Mouse (Mus musculus) heart, postnatal 0 days (tissue): ENCODE results near the gene Hist2h2aa1. TPM values are rescaled to one million over a fixed set of nuclear protein-coding genes. Genes with fewer than 3 reads are reported as not detected.
"Not testable (repeated sequence)": the region's sequence is repeated elsewhere in the genome, so short reads cannot be mapped to it uniquely, and the experiment has no call there.

ENCODE experiments used
- ATAC-seq: fragments of 200-750 bp; cut with Nextera tagmentation; 2 replicates; pipeline ENCODE4 v1.8.0; 2017; ENCODE audit warnings: low read depth, moderate number of reproducible peaks, moderate library complexity; ENCODE audit not compliant: insufficient read depth
- DNase-seq: peaks from one replicate; pipeline ENCODE4 v3.0.0-alpha.2; 2016; ENCODE audit warnings: low spot score
- H3K27ac ChIP-seq: fragments of 300-500 bp; sonication (generic); 2 replicates; pipeline ENCODE4 v1.5.1; 2014; ENCODE audit warnings: low read depth, mild to moderate bottlenecking
- H3K27me3 ChIP-seq: fragments of 300-500 bp; sonication (generic); 2 replicates; pipeline ENCODE4 v1.6.1; 2014; ENCODE audit warnings: low read length, mixed read lengths; ENCODE audit not compliant: control insufficient read depth, insufficient read depth
- H3K36me3 ChIP-seq: fragments of 300-500 bp; sonication (generic); replicated peaks from 2 replicates; pipeline ENCODE4 v1.6.1; 2014; ENCODE audit warnings: low read length, mixed read lengths; ENCODE audit not compliant: control insufficient read depth, insufficient read depth
- H3K4me1 ChIP-seq: fragments of 300-500 bp; sonication (generic); 2 replicates; pipeline ENCODE4 v1.6.1; 2014; ENCODE audit warnings: antibody characterized with exemption; ENCODE audit not compliant: control insufficient read depth, insufficient read depth
- H3K4me2 ChIP-seq: fragments of 300-500 bp; sonication (generic); 2 replicates; pipeline ENCODE4 v1.6.1; 2014; ENCODE audit warnings: low read depth, mild to moderate bottlenecking, low read length, moderate library complexity
- H3K4me3 ChIP-seq: fragments of 300-500 bp; sonication (generic); 2 replicates; pipeline ENCODE4 v1.5.1; 2014; ENCODE audit warnings: low read depth, low read length
- H3K9ac ChIP-seq: fragments of 300-500 bp; sonication (generic); replicated peaks from 2 replicates; pipeline ENCODE4 v1.6.1; 2014; ENCODE audit warnings: low read depth, low read length, mixed read lengths
- H3K9me3 ChIP-seq: fragments of 300-500 bp; sonication (generic); replicated peaks from 2 replicates; pipeline ENCODE4 v1.6.1; 2016; ENCODE audit warnings: low read length; ENCODE audit not compliant: control insufficient read depth
- CTCF ChIP-seq: IDR thresholded peaks from 2 replicates; pipeline ENCODE4 v1.5.1; 2016; ENCODE audit warnings: antibody characterized with exemption, control low read depth, low read depth
- EP300 ChIP-seq: IDR thresholded peaks from 2 replicates; pipeline ENCODE4 v1.6.1; 2016; ENCODE audit warnings: antibody characterized with exemption, low read depth
- WGBS: fragments of 180-500 bp; shearing (Covaris S2); extraction: QIAGEN DNeasy Blood & Tissue Kit; methylation state at CpG from one replicate; pipeline ENCODE4 v1.1.7; 2014; 5-methylcytosine and 5-hydroxymethylcytosine counted together
- polyA plus RNA-seq: library from polyadenylated mRNA; unstranded; fragments of >200 nt; fragmentation: Nextera tagmentation; extraction: Ambion mirVana; gene quantifications from 2 replicates; pipeline ENCODE4 v1.2.1, GENCODE M21; 2015
- total RNA-seq: library from RNA; depleted of rRNA; stranded (reverse); fragments of >200 nt; gene quantifications from 2 replicates; pipeline ENCODE4 v1.2.3, GENCODE M21; 2014; ENCODE audit warnings: low replicate concordance

The Hist2h2aa1 gene
- total and polyA plus RNA-seq, 2 experiments from 2014 or later: 22.0 to 1,660 TPM

GRCm38 (mm10) chr3:96237904-96238511, 7.3 kb upstream of the Hist2h2aa1 start:
- WGBS: 2% methylated on average over 12 of the region's 12 CpGs
- ATAC-seq: no peak
- peak overlapping the region; percentile 53 for H3K4me2 ChIP-seq
- H3K4me1 ChIP-seq: peaks cover 16% of the 10 kb centered on the region
- H3K4me3 ChIP-seq: peak overlapping the region; percentile 40
- H3K27ac ChIP-seq: peak overlapping the region; percentile 39; the same call in 1 of the 2 replicates
- TF ChIP-seq CTCF (no peak), EP300 (no peak)
- peak overlapping the region; percentile 36 for H3K9ac ChIP-seq
- no peaks in the 10 kb centered on the region for H3K9me3 ChIP-seq
- H3K27me3 ChIP-seq: no peaks in the 10 kb centered on the region
- no peaks in the 10 kb centered on the region for H3K36me3 ChIP-seq
- DNase-seq: no peak

- DNase-seq, H3K36me3 ChIP-seq, H3K27me3 ChIP-seq, H3K9me3 ChIP-seq: not testable (repeated sequence)
- ATAC-seq: peak; percentile 90
- peak within 1 kb of the TSS; percentile 36 for H3K9ac ChIP-seq
- H3K4me3 ChIP-seq: peak within 1 kb of the TSS; percentile 40
- H3K4me1 ChIP-seq: peaks cover 24% of the 10 kb centered on the region
- H3K27ac ChIP-seq: peak within 1 kb of the TSS; percentile 85
- H3K4me2 ChIP-seq: peak within 1 kb of the TSS; percentile 53
- WGBS: 0% methylated on average over 10 of the region's 68 CpGs
Measured at GRCm38 (mm10) chr3:96238954-96239793, 6.1 kb upstream of the Hist2h2aa1 start, which contains the start of gene Hist2h3c2. Hist2h3c2 (minus strand) TSS chr3:96239127.

GRCm38 (mm10) chr3:96239949-96240798, 5.1 kb upstream of the Hist2h2aa1 start, which contains the start of gene Hist2h2aa2:
Hist2h2aa2 (minus strand) TSS chr3:96240276.
- not testable (repeated sequence) for H3K27me3 ChIP-seq, H3K36me3 ChIP-seq, H3K9me3 ChIP-seq
- ATAC-seq (peak; percentile 80), DNase-seq (peak; percentile 82)
- Histone ChIP-seq H3K4me3 (peak within 1 kb of the TSS; percentile 35), H3K4me1 (peaks cover 30% of the 10 kb centered on the region), H3K27ac (peak within 1 kb of the TSS; percentile 85), H3K4me2 (peak within 1 kb of the TSS; percentile 53; the same call in 1 of the 2 replicates), H3K9ac (peak within 1 kb of the TSS; percentile 37)
- WGBS: 7% methylated on average over 17 of the region's 85 CpGs

GRCm38 (mm10) chr3:96240799-96241197, 4.5 kb upstream of the Hist2h2aa1 start:
- no peak for TF ChIP-seq CTCF
- TF ChIP-seq EP300: no peak
- no peaks in the 10 kb centered on the region for H3K9me3 ChIP-seq
- DNase-seq: no peak

GRCm38 (mm10) chr3:96243921-96244572, 1.2 kb upstream of the Hist2h2aa1 start:
- Histone ChIP-seq H3K9ac (peak overlapping the region; percentile 75), H3K4me2 (peak overlapping the region; percentile 64), H3K27me3 (no peaks in the 10 kb centered on the region), H3K4me3 (peak overlapping the region; percentile 53), H3K27ac (peak overlapping the region; percentile 98), H3K4me1 (peaks cover 35% of the 10 kb centered on the region), H3K9me3 (no peaks in the 10 kb centered on the region), H3K36me3 (no peaks in the 10 kb centered on the region)
- ATAC-seq (no peak), DNase-seq (no peak)
- WGBS: 68% methylated on average over 7 of the region's 7 CpGs
- TF ChIP-seq EP300 (no peak), CTCF (no peak)

More at GRCm38 (mm10) chr3:96240799-96241197, 4.5 kb upstream of the Hist2h2aa1 start:
- Histone ChIP-seq H3K36me3 (no peaks in the 10 kb centered on the region), H3K4me2 (peak overlapping the region; percentile 53; the same call in 1 of the 2 replicates), H3K9ac (peak overlapping the region; percentile 37), H3K27ac (peak overlapping the region; percentile 83), H3K27me3 (no peaks in the 10 kb centered on the region), H3K4me3 (peak overlapping the region; percentile 35), H3K4me1 (peaks cover 30% of the 10 kb centered on the region)
- no peak for ATAC-seq
- 78% methylated on average over 9 of the region's 9 CpGs for WGBS

GRCm38 (mm10) chr3:96246018-96246417, 721 bp downstream of the Hist2h2aa1 start:
- H3K36me3 ChIP-seq, ATAC-seq, H3K9ac ChIP-seq, H3K27me3 ChIP-seq, H3K9me3 ChIP-seq, H3K4me2 ChIP-seq, DNase-seq: not testable (repeated sequence)
- H3K4me3 ChIP-seq: peak overlapping the region; percentile 32; the same call in 1 of the 2 replicates
- peak overlapping the region; percentile 84 for H3K27ac ChIP-seq
- 0% methylated on average over 10 of the region's 21 CpGs for WGBS
- H3K4me1 ChIP-seq: peaks cover 41% of the 10 kb centered on the region

GRCm38 (mm10) chr3:96246427-96246856, 1.1 kb downstream of the Hist2h2aa1 start, which contains the start of gene Hist2h3c1:
Hist2h3c1 (plus strand) TSS chr3:96246685.
- H3K9me3 ChIP-seq, H3K36me3 ChIP-seq, DNase-seq, H3K27me3 ChIP-seq: not testable (repeated sequence)
- ATAC-seq: peak; percentile 91
- peaks cover 38% of the 10 kb centered on the region for H3K4me1 ChIP-seq
- H3K4me2 ChIP-seq: peak within 1 kb of the TSS; percentile 59
- peak within 1 kb of the TSS; percentile 84 for H3K27ac ChIP-seq
- WGBS: 0% methylated on average over 12 of the region's 47 CpGs
- peak within 1 kb of the TSS; percentile 44 for H3K4me3 ChIP-seq
- peak within 1 kb of the TSS; percentile 64 for H3K9ac ChIP-seq
